Mouse (Mus musculus): ENCODE data around the gene Etv5. TPM values are rescaled to one million over a fixed set of nuclear protein-coding genes. Genes with fewer than 3 reads are reported as not detected.

Etv5 gene
- total and polyA plus RNA-seq, 2 experiments from 2014 or later: 17.9 to 38.2 TPM

- no peaks in the 10 kb centered on the region for H3K4me1 ChIP-seq (ENCODE audit: insufficient read depth, low read length)
- H3K27ac ChIP-seq (ENCODE audit: low read depth, low read length): no peak overlapping the region
- H3K36me3 ChIP-seq (ENCODE audit: insufficient read depth, low read length): no peaks in the 10 kb centered on the region
- 69% methylated on average over 6 of the region's 6 CpGs for WGBS
- no peak overlapping the region for H3K4me3 ChIP-seq (ENCODE audit: low read depth, low read length)
- ATAC-seq (ENCODE audit: low FRiP score) (no peak), DNase-seq (ENCODE audit: low spot score) (no peak)
- H3K27me3 ChIP-seq (ENCODE audit: insufficient read depth, low read length): peaks cover 11% of the 10 kb centered on the region
- H3K9ac ChIP-seq (replicated peaks; ENCODE audit: low read length, poor library complexity, severe bottlenecking): no peak overlapping the region
- no peak overlapping the region for H3K4me2 ChIP-seq (ENCODE audit: low read depth, low read length, poor library complexity, severe bottlenecking)
- H3K9me3 ChIP-seq (ENCODE audit: low read length): no peaks in the 10 kb centered on the region
- no peak for TF ChIP-seq CTCF (IDR thresholded peaks at IDR 0.05)
Measured at GRCm38 (mm10) chr16:22444786-22445185, 5.3 kb upstream of the Etv5 start.

- Histone ChIP-seq H3K9me3 (ENCODE audit: low read length) (no peaks in the 10 kb centered on the region), H3K4me3 (ENCODE audit: low read depth, low read length) (no peak overlapping the region), H3K27me3 (ENCODE audit: insufficient read depth, low read length) (peaks cover 11% of the 10 kb centered on the region), H3K36me3 (ENCODE audit: insufficient read depth, low read length) (no peaks in the 10 kb centered on the region), H3K27ac (ENCODE audit: low read depth, low read length) (no peak overlapping the region), H3K4me1 (ENCODE audit: insufficient read depth, low read length) (no peaks in the 10 kb centered on the region), H3K9ac (replicated peaks; ENCODE audit: low read length, poor library complexity, severe bottlenecking) (no peak overlapping the region), H3K4me2 (ENCODE audit: low read depth, low read length, poor library complexity, severe bottlenecking) (no peak overlapping the region)
- DNase-seq (ENCODE audit: low spot score): no peak
- WGBS: 34% methylated on average over 7 of the region's 7 CpGs
- no peak for TF ChIP-seq CTCF (IDR thresholded peaks at IDR 0.05)
- ATAC-seq (ENCODE audit: low FRiP score): no peak
Measured at GRCm38 (mm10) chr16:22442202-22442601, 2.7 kb upstream of the Etv5 start.

GRCm38 (mm10) chr16:22441317-22441716 lies 1.8 kb upstream of the Etv5 start:
- no peak for DNase-seq (ENCODE audit: low spot score)
- Histone ChIP-seq H3K9me3 (ENCODE audit: low read length) (no peaks in the 10 kb centered on the region), H3K4me1 (ENCODE audit: insufficient read depth, low read length) (no peaks in the 10 kb centered on the region), H3K36me3 (ENCODE audit: insufficient read depth, low read length) (no peaks in the 10 kb centered on the region), H3K9ac (replicated peaks; ENCODE audit: low read length, poor library complexity, severe bottlenecking) (no peak overlapping the region), H3K27ac (ENCODE audit: low read depth, low read length) (no peak overlapping the region), H3K4me2 (ENCODE audit: low read depth, low read length, poor library complexity, severe bottlenecking) (no peak overlapping the region), H3K27me3 (ENCODE audit: insufficient read depth, low read length) (peaks cover 17% of the 10 kb centered on the region), H3K4me3 (ENCODE audit: low read depth, low read length) (no peak overlapping the region)
- no peak for TF ChIP-seq CTCF (IDR thresholded peaks at IDR 0.05)
- ATAC-seq (ENCODE audit: low FRiP score): no peak
- 96% methylated on average over 4 of the region's 4 CpGs for WGBS

- Histone ChIP-seq H3K9me3 (ENCODE audit: low read length) (no peaks in the 10 kb centered on the region), H3K9ac (replicated peaks; ENCODE audit: low read length, poor library complexity, severe bottlenecking) (peak overlapping the region; percentile 34), H3K27me3 (ENCODE audit: insufficient read depth, low read length) (peaks cover 23% of the 10 kb centered on the region), H3K36me3 (ENCODE audit: insufficient read depth, low read length) (no peaks in the 10 kb centered on the region), H3K27ac (ENCODE audit: low read depth, low read length) (peak overlapping the region; percentile 75), H3K4me2 (ENCODE audit: low read depth, low read length, poor library complexity, severe bottlenecking) (peak overlapping the region; percentile 99), H3K4me3 (ENCODE audit: low read depth, low read length) (peak overlapping the region; percentile 88), H3K4me1 (ENCODE audit: insufficient read depth, low read length) (no peaks in the 10 kb centered on the region)
- DNase-seq (ENCODE audit: low spot score) (peak; percentile 83), ATAC-seq (ENCODE audit: low FRiP score) (peak; percentile 10; the same call in 1 of the 2 replicates)
- under 1% methylated on average over 18 of the region's 18 CpGs for WGBS
- peak; percentile 59 for TF ChIP-seq CTCF (IDR thresholded peaks at IDR 0.05)
Measured at GRCm38 (mm10) chr16:22440269-22440668, 750 bp upstream of the Etv5 start.

GRCm38 (mm10) chr16:22438441-22439373 lies 812 bp downstream of the Etv5 start:
- H3K9ac ChIP-seq (replicated peaks; ENCODE audit: low read length, poor library complexity, severe bottlenecking): peak overlapping the region; percentile 77
- peak overlapping the region; percentile 81 for H3K27ac ChIP-seq (ENCODE audit: low read depth, low read length)
- no peaks in the 10 kb centered on the region for H3K36me3 ChIP-seq (ENCODE audit: insufficient read depth, low read length)
- no peak for TF ChIP-seq CTCF (IDR thresholded peaks at IDR 0.05)
- H3K4me2 ChIP-seq (ENCODE audit: low read depth, low read length, poor library complexity, severe bottlenecking): peak overlapping the region; percentile 99
- H3K9me3 ChIP-seq (ENCODE audit: low read length): no peaks in the 10 kb centered on the region
- DNase-seq (ENCODE audit: low spot score): peak; percentile 84
- H3K4me3 ChIP-seq (ENCODE audit: low read depth, low read length): peak overlapping the region; percentile 88
- under 1% methylated on average over 59 of the region's 59 CpGs for WGBS
- no peaks in the 10 kb centered on the region for H3K4me1 ChIP-seq (ENCODE audit: insufficient read depth, low read length)
- H3K27me3 ChIP-seq (ENCODE audit: insufficient read depth, low read length): peaks cover 29% of the 10 kb centered on the region
- peak; percentile 22 for ATAC-seq (ENCODE audit: low FRiP score)

GRCm38 (mm10) chr16:22436106-22436505 lies 3.4 kb downstream of the Etv5 start:
- Histone ChIP-seq H3K27ac (ENCODE audit: low read depth, low read length) (no peak overlapping the region), H3K4me2 (ENCODE audit: low read depth, low read length, poor library complexity, severe bottlenecking) (0 out of 2 replicates have a peak overlapping the region, but pooled peaks have one; percentile 6)
- DNase-seq (ENCODE audit: low spot score): no peak

More at GRCm38 (mm10) chr16:22436106-22436505, 3.4 kb downstream of the Etv5 start:
- no peak for TF ChIP-seq CTCF (IDR thresholded peaks at IDR 0.05)
- peaks cover 18% of the 10 kb centered on the region for H3K27me3 ChIP-seq (ENCODE audit: insufficient read depth, low read length)
- H3K36me3 ChIP-seq (ENCODE audit: insufficient read depth, low read length): no peaks in the 10 kb centered on the region
- no peak overlapping the region for H3K9ac ChIP-seq (replicated peaks; ENCODE audit: low read length, poor library complexity, severe bottlenecking)
- ATAC-seq (ENCODE audit: low FRiP score): no peak
- H3K9me3 ChIP-seq (ENCODE audit: low read length): no peaks in the 10 kb centered on the region
- no peak overlapping the region for H3K4me3 ChIP-seq (ENCODE audit: low read depth, low read length)
- H3K4me1 ChIP-seq (ENCODE audit: insufficient read depth, low read length): no peaks in the 10 kb centered on the region
- whole genome bisulfite sequencing: 42% methylated on average over 6 of the region's 6 CpGs

All from midbrain, postnatal 0 days (tissue).